Mouse (Mus musculus) spleen, postnatal 14 days (tissue): Measurements from ENCODE around the gene Dph2.

Experiments
- DNase-seq, 2 experiments: peaks; one replicate each; pipeline ENCODE4 v3.0.0; 2021 to 2022; ENCODE audit warnings: low spot score in 2 of 2

Dph2 gene

GRCm38 (mm10) chr4:117912131-117912561 is 20.3 kb upstream of the Dph2 start:
- no peak for DNase-seq

- DNase-seq: no peak
Measured at GRCm38 (mm10) chr4:117908834-117909453, 17.1 kb upstream of the Dph2 start.

- no peak for DNase-seq
Measured at GRCm38 (mm10) chr4:117906196-117906595, 14.4 kb upstream of the Dph2 start.

- DNase-seq: no peak
Measured at GRCm38 (mm10) chr4:117904761-117905160, 12.9 kb upstream of the Dph2 start.

GRCm38 (mm10) chr4:117904094-117904493 is 12.3 kb upstream of the Dph2 start:
- DNase-seq: no peak

GRCm38 (mm10) chr4:117898111-117898510 is 6.3 kb upstream of the Dph2 start:
- no peak for DNase-seq

GRCm38 (mm10) chr4:117896031-117896430 is 4.2 kb upstream of the Dph2 start:
- no peak for DNase-seq

GRCm38 (mm10) chr4:117895339-117895738 is 3.5 kb upstream of the Dph2 start:
- DNase-seq: no peak

GRCm38 (mm10) chr4:117894601-117895000 is 2.8 kb upstream of the Dph2 start:
- no peak for DNase-seq

GRCm38 (mm10) chr4:117893376-117893775 is 1.5 kb upstream of the Dph2 start:
- DNase-seq: peak in 1 of 2 experiments; percentile 61

GRCm38 (mm10) chr4:117890750-117891149 is 1.1 kb downstream of the Dph2 start:
- no peak for DNase-seq

GRCm38 (mm10) chr4:117890031-117890430 is 1.8 kb downstream of the Dph2 start:
- DNase-seq: no peak

GRCm38 (mm10) chr4:117889471-117889870 is 2.4 kb downstream of the Dph2 start:
- no peak for DNase-seq

GRCm38 (mm10) chr4:117887920-117888319 is 3.9 kb downstream of the Dph2 start:
- no peak for DNase-seq

GRCm38 (mm10) chr4:117887133-117887532 is 4.7 kb downstream of the Dph2 start, which contains the start of gene Atp6v0b:
Atp6v0b (minus strand) TSS chr4:117887333.
- peak; percentile 85 to 92 for DNase-seq

- peak in 1 of 2 experiments; percentile 21 for DNase-seq
Measured at GRCm38 (mm10) chr4:117886644-117887043, 5.2 kb downstream of the Dph2 start.

GRCm38 (mm10) chr4:117885994-117886393 is 5.8 kb downstream of the Dph2 start:
- DNase-seq: no peak

- DNase-seq: no peak
Measured at GRCm38 (mm10) chr4:117885093-117885492, 6.7 kb downstream of the Dph2 start.

- no peak for DNase-seq
Measured at GRCm38 (mm10) chr4:117884146-117884545, 7.7 kb downstream of the Dph2 start.

GRCm38 (mm10) chr4:117882701-117883691 is 8.8 kb downstream of the Dph2 start, which contains the start of gene B4galt2:
B4galt2 (minus strand) TSS chr4:117883487.
- DNase-seq: no peak

GRCm38 (mm10) chr4:117878703-117879102 is 13.1 kb downstream of the Dph2 start:
- no peak for DNase-seq

GRCm38 (mm10) chr4:117878301-117878700 is 13.5 kb downstream of the Dph2 start:
- DNase-seq: no peak

GRCm38 (mm10) chr4:117873615-117874014 is 18.2 kb downstream of the Dph2 start:
- no peak for DNase-seq
